Mouse (Mus musculus) testis, postnatal 14 days (tissue): ENCODE measurements around the gene Olfr262.
"Not testable (repeated sequence)": the region's sequence is repeated elsewhere in the genome, so short reads cannot be mapped to it uniquely, and the experiment has no call there.

ENCODE experiments used
- DNase-seq: peaks from one replicate; pipeline ENCODE4 v3.0.0; 2021; ENCODE audit warnings: low spot score

The Olfr262 gene

DNA sequence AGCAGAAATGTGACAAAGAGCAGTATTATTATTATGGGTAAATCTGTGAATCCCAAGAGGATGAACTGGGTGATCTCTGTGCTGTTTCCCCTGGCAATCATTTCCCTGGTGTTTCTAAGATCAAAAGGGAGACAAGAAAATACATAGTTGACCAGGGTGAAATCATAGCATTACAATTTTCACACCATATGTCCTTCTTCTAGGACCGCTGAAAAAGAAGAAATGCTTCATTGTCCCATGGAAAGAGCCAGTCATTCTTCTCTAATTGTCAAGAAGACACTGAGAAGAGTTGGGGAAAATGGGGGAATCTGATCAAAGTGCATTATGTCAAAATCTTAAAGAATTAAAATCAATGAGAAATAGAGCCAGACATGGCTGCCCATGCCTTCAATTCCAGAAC is at the start of gene Olfr262:
Olfr262 (minus strand) TSS at position 101 of the 400 bp plus-strand sequence.
- DNase-seq, result no peak

DNA sequence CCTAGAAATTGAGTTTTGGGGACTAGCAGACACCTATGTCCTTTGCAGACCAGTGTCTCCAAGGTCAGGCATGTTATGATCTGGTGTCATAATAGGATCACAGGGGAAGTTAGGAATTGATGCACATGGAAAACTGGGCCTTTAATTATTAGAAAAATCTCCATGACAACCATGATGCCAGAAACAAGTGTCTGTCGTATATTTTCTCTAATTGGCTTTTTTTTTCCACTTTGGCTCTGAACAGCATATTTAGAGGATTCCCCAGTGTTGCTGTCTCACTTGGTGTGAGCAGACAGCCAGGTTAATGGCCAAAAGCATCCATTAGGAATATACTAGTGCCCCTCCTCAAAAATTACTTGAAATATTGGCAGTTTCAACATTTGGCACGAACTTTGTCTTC is 38.1 kb upstream of the Olfr262 start, which contains the start of gene Olfr1434:
Olfr1434 (plus strand) TSS at position 301 of the 400 bp plus-strand sequence.
- no peak for DNase-seq

DNA sequence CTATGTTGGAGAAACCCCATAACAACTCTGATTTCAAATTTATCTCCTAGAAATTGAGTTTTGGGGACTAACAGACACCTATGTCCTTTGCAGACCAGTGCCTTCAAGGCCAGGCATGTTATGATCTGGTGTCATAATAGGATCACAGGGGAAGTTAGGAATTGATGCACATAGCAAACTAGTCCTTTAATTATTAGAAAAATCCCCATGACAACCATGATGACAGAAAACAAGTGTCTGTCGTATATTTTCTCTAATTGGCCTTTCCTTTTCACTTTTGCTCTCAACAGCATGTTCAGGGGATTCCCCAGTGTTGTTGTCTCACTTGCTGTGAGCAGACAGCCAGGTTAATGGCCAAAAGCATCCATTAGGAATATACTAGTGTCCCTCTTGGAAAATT is 19.3 kb upstream of the Olfr262 start, which contains the start of gene Olfr235:
Olfr235 (plus strand) TSS at position 301 of the 400 bp plus-strand sequence.
- DNase-seq, result no peak

DNA sequence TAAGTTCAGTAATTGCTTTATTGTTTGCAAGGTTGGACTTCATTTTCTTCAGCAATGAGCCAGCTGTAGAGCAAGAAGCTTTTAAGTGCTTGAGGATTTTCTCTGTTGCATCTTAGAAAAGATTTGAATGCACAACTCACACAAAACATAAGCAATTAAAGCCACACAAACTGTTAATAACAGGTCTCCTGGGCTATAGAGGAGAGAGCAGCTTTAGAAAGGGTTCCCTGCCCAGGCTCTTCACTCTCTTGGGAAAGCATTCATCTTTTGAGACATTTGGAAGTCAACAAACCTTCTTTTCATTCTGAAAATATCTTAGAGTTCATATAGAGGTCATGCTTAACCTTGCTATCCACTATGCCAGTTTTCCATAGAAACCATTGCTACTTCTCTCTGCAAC is 9.0 kb downstream of the Olfr262 start, which contains the start of gene Olfr1432:
Olfr1432 (minus strand) TSS at position 101 of the 400 bp plus-strand sequence.
- DNase-seq, result not testable (repeated sequence)

DNA sequence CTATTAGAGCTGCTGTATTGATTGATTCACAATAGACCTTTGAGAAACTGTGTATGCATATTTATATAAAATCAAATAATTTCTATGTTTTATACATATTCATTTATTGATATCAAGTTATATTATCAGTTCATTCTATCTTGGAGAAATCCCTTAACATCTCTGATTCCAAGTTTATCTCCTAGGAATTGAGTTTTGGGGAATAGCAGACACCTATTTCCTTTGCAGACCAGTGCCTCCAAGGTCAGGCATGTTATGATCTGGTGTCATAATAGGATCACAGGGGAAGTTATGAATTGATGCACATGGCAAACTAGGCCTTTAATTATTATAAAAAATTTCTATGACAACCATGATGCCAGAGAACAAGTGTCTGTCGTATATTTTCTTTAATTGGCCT is 41.1 kb downstream of the Olfr262 start, which contains the start of gene Olfr1431:
Olfr1431 (plus strand) TSS at position 301 of the 400 bp plus-strand sequence.
- DNase-seq, result no peak

DNA sequence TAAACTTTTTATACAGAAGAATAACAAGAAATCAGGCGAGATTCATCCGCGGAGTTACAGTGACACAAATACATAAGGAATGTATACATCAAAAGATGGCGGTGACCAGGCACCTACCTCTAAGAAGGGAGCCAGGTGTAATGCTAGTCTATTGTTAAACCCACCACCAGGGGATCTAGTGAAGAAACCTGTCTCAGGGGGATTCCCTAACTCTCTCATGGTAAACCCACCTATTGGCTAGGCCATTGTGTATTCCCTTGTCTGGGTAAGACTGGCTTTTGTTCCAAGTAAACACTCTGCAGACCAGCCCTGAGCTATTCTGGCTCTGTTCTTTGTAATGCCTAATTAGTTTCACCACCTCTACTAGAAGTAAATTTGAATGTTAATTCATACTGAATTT is 42.4 kb downstream of the Olfr262 start:
- DNase-seq, result not testable (repeated sequence)
